In genomic region chr6:65739442-65739841, GRCm38 (mm10) we compare ENCODE assay signal across 17 mouse cellular contexts. TPM values are rescaled to one million over a fixed set of nuclear protein-coding genes. Genes with fewer than 3 reads are reported as not detected.
DNase-seq lines count a peak whose midpoint lies in the region; ATAC-seq lines count a peak whose summit lies in the region.
"Had no signal": no experiment of that assay in that cellular context is flagged by ENCODE, and none has a peak within 500 bp of the region (broad histone marks: within the 10 kb centered on the region; RNA-seq: fewer than 3 reads in every experiment).

No protein-coding gene starts in this region.

- H3K4me3 ChIP-seq in heart, embryonic 15.5 days: no peak overlapping the region
- H3K4me3 ChIP-seq: embryonic facial prominence, embryonic 15.5 days; forebrain, embryonic 10.5 days; heart, adult 2 months; myocyte; neural tube, embryonic 15.5 days had no signal

- peak; percentile 27 to 28 for DNase-seq in heart, adult 18-20 months
- no peak for DNase-seq in heart, postnatal 25 days (ENCODE audit: low spot score)
- DNase-seq in kidney, adult 9 months: peak; percentile 3
- no peak for DNase-seq in kidney, adult 8-10 months
- peak; percentile 31 for DNase-seq in adrenal gland, postnatal 14 days
- DNase-seq in urinary bladder, postnatal 4 days (ENCODE audit: low spot score in 2 of 2): no peak
- no peak for DNase-seq in ovary, adult 18-20 months (ENCODE audit: low spot score)
- DNase-seq: cerebellum, adult 8-10 months; midbrain, embryonic 14.5 days; thymus, postnatal 25 days had no signal

- H3K4me1 ChIP-seq in heart, embryonic 15.5 days (replicated peaks): no peaks in the 10 kb centered on the region
- H3K4me1 ChIP-seq: embryonic facial prominence, embryonic 15.5 days; neural tube, embryonic 15.5 days had no signal

- H3K9ac ChIP-seq in heart, embryonic 15.5 days: no peak overlapping the region
- H3K9ac ChIP-seq: embryonic facial prominence, embryonic 15.5 days; neural tube, embryonic 15.5 days had no signal

- H3K27me3 ChIP-seq in heart, embryonic 15.5 days: no peaks in the 10 kb centered on the region
- H3K27me3 ChIP-seq: embryonic facial prominence, embryonic 15.5 days; neural tube, embryonic 15.5 days had no signal

- peak overlapping the region; percentile 29 for H3K4me2 ChIP-seq in heart, embryonic 15.5 days
- H3K4me2 ChIP-seq: embryonic facial prominence, embryonic 15.5 days; neural tube, embryonic 15.5 days had no signal

- no peaks in the 10 kb centered on the region for H3K36me3 ChIP-seq in heart, embryonic 15.5 days
- H3K36me3 ChIP-seq: embryonic facial prominence, embryonic 15.5 days; forebrain, embryonic 10.5 days; neural tube, embryonic 15.5 days had no signal

- 37% methylated on average over 8 of the region's 8 CpGs for WGBS in heart, embryonic 15.5 days

- intact Hi-C loops in heart, postnatal 25 days (cut with DNase I): no loop called here

- peak overlapping the region; percentile 62; the same call in 1 of the 2 replicates for H3K27ac ChIP-seq in heart, embryonic 15.5 days
- H3K27ac ChIP-seq: embryonic facial prominence, embryonic 15.5 days; forebrain, embryonic 10.5 days; heart, adult 2 months; neural tube, embryonic 15.5 days had no signal

- peak; percentile 80 for ATAC-seq in heart, embryonic 15.5 days (replicated peaks; ENCODE audit: insufficient number of reproducible peaks, insufficient read depth, low FRiP score, low read depth)

- no peaks in the 10 kb centered on the region for H3K9me3 ChIP-seq in heart, embryonic 15.5 days (replicated peaks)
- H3K9me3 ChIP-seq: embryonic facial prominence, embryonic 15.5 days; forebrain, embryonic 10.5 days; neural tube, embryonic 15.5 days had no signal

RNA-seq across cellular contexts. Expression of gene Prdm5, which starts 39.3 kb away (rescaled TPM):
- total RNA-seq in heart, adult 18-20 months (2021): 1 to 10 TPM; 6.8 to 8.8 TPM
- total RNA-seq in heart, postnatal 25 days (2021): 1 to 10 TPM; 7.2 to 7.6 TPM
- 10.7 and 13.0 TPM in 2 replicates for total RNA-seq in adrenal gland, postnatal 14 days (2021)
- 16.5 TPM in 2 replicates for polyA plus RNA-seq in heart, embryonic 15.5 days (2015; fragmentation: Nextera tagmentation; extraction: Ambion mirVana)
- polyA plus RNA-seq: liver, adult 2 months had no signal

Comparison
In these comparisons a context has a peak if more than half of its experiments do, and no peak if none do; other contexts are left out.
1. DNase-seq: peak in heart, adult 18-20 months (2 of 2), kidney, adult 9 months (single experiment) and adrenal gland, postnatal 14 days (single experiment); none in heart, postnatal 25 days (single experiment), kidney, adult 8-10 months (0 of 2), urinary bladder, postnatal 4 days (0 of 2) and ovary, adult 18-20 months (single experiment).